Mouse (Mus musculus): ENCODE data around the gene Tmtc2.

GRCm38 (mm10) chr10:105490748-105491147, 83.5 kb downstream of the Tmtc2 start:
- no peak for TF ChIP-seq GATA1 (IDR thresholded peaks at IDR 0.05; ENCODE audit: borderline replicate concordance, low read length)
- no peak for TF ChIP-seq FLI1 (IDR thresholded peaks at IDR 0.05; ENCODE audit: low read length)

Measured in megakaryocyte, embryonic 14.5 days (primary cell).